ENCODE assay signal across 8 mouse cellular contexts in genomic region chrX:50675356-50675755, GRCm38 (mm10).
A peak's percentile ranks its signal among the peaks of the same experiment; 100 is the strongest.
DNase-seq lines count a peak whose midpoint lies in the region; ATAC-seq lines count a peak whose summit lies in the region.

No protein-coding gene starts in this region.

- H3K4me1 ChIP-seq in neural tube, embryonic 11.5 days (ENCODE audit: control insufficient read depth, insufficient read depth, low read length): no peaks in the 10 kb centered on the region
- H3K4me1 ChIP-seq in neural tube, embryonic 15.5 days: no peaks in the 10 kb centered on the region
- no peaks in the 10 kb centered on the region for H3K4me1 ChIP-seq in kidney, embryonic 14.5 days (ENCODE audit: control insufficient read depth, insufficient read depth, low read length)

- H3K9me3 ChIP-seq in neural tube, embryonic 11.5 days (ENCODE audit: control insufficient read depth, low read length): no peaks in the 10 kb centered on the region
- no peaks in the 10 kb centered on the region for H3K9me3 ChIP-seq in neural tube, embryonic 15.5 days (replicated peaks)
- H3K9me3 ChIP-seq in kidney, embryonic 14.5 days (ENCODE audit: control insufficient read depth, low read length): no peaks in the 10 kb centered on the region

- H3K27me3 ChIP-seq in neural tube, embryonic 11.5 days (ENCODE audit: control insufficient read depth, insufficient read depth, low read length): no peaks in the 10 kb centered on the region
- H3K27me3 ChIP-seq in neural tube, embryonic 15.5 days (replicated peaks): no peaks in the 10 kb centered on the region
- no peaks in the 10 kb centered on the region for H3K27me3 ChIP-seq in kidney, embryonic 14.5 days (ENCODE audit: control insufficient read depth, insufficient read depth, low read length)

- H3K27ac ChIP-seq in neural tube, embryonic 11.5 days (ENCODE audit: low read depth, low read length): no peak overlapping the region
- H3K27ac ChIP-seq in neural tube, embryonic 15.5 days (replicated peaks): no peak overlapping the region
- H3K27ac ChIP-seq in kidney, embryonic 14.5 days (ENCODE audit: low read depth, low read length): no peak overlapping the region

- no peak overlapping the region for H3K4me3 ChIP-seq in neural tube, embryonic 11.5 days (ENCODE audit: low read depth, low read length)
- no peak overlapping the region for H3K4me3 ChIP-seq in neural tube, embryonic 15.5 days (replicated peaks)
- H3K4me3 ChIP-seq in kidney, embryonic 14.5 days (ENCODE audit: low read length): no peak overlapping the region

- H3K4me2 ChIP-seq in neural tube, embryonic 11.5 days (ENCODE audit: low read depth): no peak overlapping the region
- no peak overlapping the region for H3K4me2 ChIP-seq in neural tube, embryonic 15.5 days
- H3K4me2 ChIP-seq in kidney, embryonic 14.5 days (replicated peaks; ENCODE audit: low read depth, low read length): no peak overlapping the region

- H3K9ac ChIP-seq in neural tube, embryonic 11.5 days (ENCODE audit: low read length): no peak overlapping the region
- no peak overlapping the region for H3K9ac ChIP-seq in neural tube, embryonic 15.5 days (replicated peaks)
- no peak overlapping the region for H3K9ac ChIP-seq in kidney, embryonic 14.5 days (ENCODE audit: low read depth, low read length)

- no peaks in the 10 kb centered on the region for H3K36me3 ChIP-seq in neural tube, embryonic 11.5 days (ENCODE audit: control insufficient read depth, insufficient read depth, low read length)
- no peaks in the 10 kb centered on the region for H3K36me3 ChIP-seq in neural tube, embryonic 15.5 days
- no peaks in the 10 kb centered on the region for H3K36me3 ChIP-seq in kidney, embryonic 14.5 days (ENCODE audit: control insufficient read depth, insufficient read depth, low read length)

- 37% methylated on average over 6 of the region's 6 CpGs for WGBS in neural tube, embryonic 11.5 days
- 34% methylated on average over 6 of the region's 6 CpGs for WGBS in neural tube, embryonic 15.5 days
- 33% methylated on average over 6 of the region's 6 CpGs for WGBS in kidney, embryonic 14.5 days

- no peak for ATAC-seq in neural tube, embryonic 11.5 days (ENCODE audit: insufficient read depth, low FRiP score, low TSS enrichment)
- ATAC-seq in neural tube, embryonic 15.5 days (ENCODE audit: low FRiP score): no peak
- ATAC-seq in erythroblast, adult 5-6 weeks (replicated peaks; ENCODE audit: low FRiP score, poor library complexity, severe bottlenecking): no peak
- no peak for ATAC-seq in kidney, embryonic 14.5 days (ENCODE audit: low FRiP score, low TSS enrichment)

- peak; percentile 16 for DNase-seq in heart, adult 8-10 months (ENCODE audit: low spot score)
- DNase-seq in heart, adult 11 months: no peak
- peak; percentile 28 for DNase-seq in neural tube, embryonic 11.5 days (ENCODE audit: low spot score)
- peak; percentile 88 for DNase-seq in embryo, embryonic 11 days
- no peak for DNase-seq in thymus, postnatal 36 days

Comparison
In these comparisons a context has a peak if more than half of its experiments do, and no peak if none do; other contexts are left out.
1. DNase-seq: peak in heart, adult 8-10 months (single experiment), neural tube, embryonic 11.5 days (single experiment) and embryo, embryonic 11 days (single experiment); none in heart, adult 11 months (single experiment) and thymus, postnatal 36 days (0 of 2).